In the genomic region with DNA sequence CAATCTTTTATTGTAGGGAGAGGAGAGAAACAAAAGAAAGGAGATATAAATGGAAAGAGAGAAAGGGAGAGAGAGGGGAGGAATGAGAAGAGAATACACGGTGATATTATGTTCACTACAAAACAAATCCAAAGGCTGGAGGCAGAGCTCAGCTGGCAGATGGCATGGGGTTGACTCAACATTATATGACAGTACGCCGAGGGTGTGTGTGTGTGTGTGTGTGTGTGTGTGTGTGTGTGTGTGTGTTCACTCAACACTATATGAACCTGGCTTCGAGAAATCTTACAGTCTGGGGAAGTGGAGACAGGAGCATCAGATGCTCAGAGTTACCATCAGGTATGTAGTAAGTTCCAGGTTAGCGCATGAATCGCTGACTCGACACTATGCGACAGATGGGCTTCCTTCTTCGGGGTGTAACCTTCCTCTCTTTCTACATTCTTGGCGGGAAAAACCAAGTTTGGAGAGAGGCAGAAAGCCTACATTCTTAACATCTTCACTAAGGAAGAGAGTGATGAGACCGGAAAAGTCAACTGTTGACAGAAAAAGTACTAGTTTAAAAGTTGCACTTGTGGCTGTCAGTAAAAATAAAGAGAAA, we compare ENCODE assay signal across 8 mouse cellular contexts. TPM values are rescaled to one million over a fixed set of nuclear protein-coding genes. Genes with fewer than 3 reads are reported as not detected.
DNase-seq lines count a peak whose midpoint lies in the region; ATAC-seq lines count a peak whose summit lies in the region.

No protein-coding gene starts in this region.

- no peaks in the 10 kb centered on the region for H3K36me3 ChIP-seq in limb, embryonic 12.5 days
- no peaks in the 10 kb centered on the region for H3K36me3 ChIP-seq in limb, embryonic 10.5 days
- H3K36me3 ChIP-seq in stomach, embryonic 14.5 days (ENCODE audit: control insufficient read depth, insufficient read depth, low read length) = no peaks in the 10 kb centered on the region

- H3K27ac ChIP-seq in limb, embryonic 12.5 days = no peak overlapping the region
- H3K27ac ChIP-seq in limb, embryonic 10.5 days = no peak overlapping the region
- no peak overlapping the region for H3K27ac ChIP-seq in stomach, embryonic 14.5 days (ENCODE audit: low read length)

- no peak for DNase-seq in frontal cortex, postnatal 14 days (ENCODE audit: low spot score in 2 of 2)
- no peak for DNase-seq in limb, embryonic 10.5 days (ENCODE audit: low spot score)
- peak; percentile 22 to 67 for DNase-seq in left cerebral cortex, postnatal 25 days (ENCODE audit: low spot score in 2 of 2)
- no peak for DNase-seq in spleen, adult 18-20 months
- no peak for DNase-seq in thymus, postnatal 25 days

- H3K9me3 ChIP-seq in limb, embryonic 12.5 days = no peaks in the 10 kb centered on the region
- H3K9me3 ChIP-seq in limb, embryonic 10.5 days (replicated peaks) = no peaks in the 10 kb centered on the region
- no peaks in the 10 kb centered on the region for H3K9me3 ChIP-seq in stomach, embryonic 14.5 days (ENCODE audit: control insufficient read depth, low read depth, low read length)

- peak overlapping the region; percentile 76 for H3K4me2 ChIP-seq in limb, embryonic 12.5 days
- H3K4me2 ChIP-seq in stomach, embryonic 14.5 days (replicated peaks; ENCODE audit: low read depth, low read length) = peak overlapping the region; percentile 61

- no peak overlapping the region for H3K9ac ChIP-seq in limb, embryonic 12.5 days (replicated peaks)
- H3K9ac ChIP-seq in stomach, embryonic 14.5 days (replicated peaks; ENCODE audit: low read depth, low read length) = no peak overlapping the region

- WGBS in limb, embryonic 12.5 days = 86% methylated on average over 11 of the region's 11 CpGs
- WGBS in limb, embryonic 10.5 days = 85% methylated on average over 11 of the region's 11 CpGs
- 84% methylated on average over 11 of the region's 11 CpGs for WGBS in stomach, embryonic 14.5 days

- peak; percentile 48 for ATAC-seq in frontal cortex, adult (ENCODE audit: low TSS enrichment)
- ATAC-seq in limb, embryonic 12.5 days (ENCODE audit: insufficient number of reproducible peaks, insufficient read depth, low FRiP score, low TSS enrichment, low read depth) = no peak
- no peak for ATAC-seq in stomach, embryonic 14.5 days (ENCODE audit: insufficient number of reproducible peaks, insufficient read depth, low FRiP score, low read depth)

- peaks cover 13% of the 10 kb centered on the region; the same call in 1 of the 2 replicates for H3K4me1 ChIP-seq in limb, embryonic 12.5 days (replicated peaks)
- H3K4me1 ChIP-seq in limb, embryonic 10.5 days = peaks cover 22% of the 10 kb centered on the region
- no peaks in the 10 kb centered on the region for H3K4me1 ChIP-seq in stomach, embryonic 14.5 days (ENCODE audit: control insufficient read depth, insufficient read depth, low read length)

- intact Hi-C loops in left cerebral cortex, postnatal 25 days (cut with DNase I) = no loop called here

- H3K4me3 ChIP-seq in limb, embryonic 12.5 days (replicated peaks) = 0 out of 2 replicates have a peak overlapping the region, but pooled peaks have one; percentile 44
- no peak overlapping the region for H3K4me3 ChIP-seq in limb, embryonic 10.5 days
- no peak overlapping the region; the same call in 1 of the 2 replicates for H3K4me3 ChIP-seq in stomach, embryonic 14.5 days (ENCODE audit: low read depth, low read length)

- H3K27me3 ChIP-seq in limb, embryonic 12.5 days = peaks cover 3% of the 10 kb centered on the region; the same call in 1 of the 2 replicates
- peaks cover 21% of the 10 kb centered on the region for H3K27me3 ChIP-seq in limb, embryonic 10.5 days (ENCODE audit: low read depth, poor library complexity, severe bottlenecking)
- H3K27me3 ChIP-seq in stomach, embryonic 14.5 days (ENCODE audit: control insufficient read depth, insufficient read depth, low read length) = no peaks in the 10 kb centered on the region

RNA-seq across cellular contexts. Expression of a gene that starts 0.5 kb away (rescaled TPM):
- polyA plus RNA-seq in limb, embryonic 12.5 days (2016; fragmentation: Nextera tagmentation; extraction: Ambion mirVana) = 2.5 and 2.7 TPM in 2 replicates
- polyA plus RNA-seq in limb, embryonic 10.5 days (2016; fragmentation: Nextera tagmentation; extraction: Ambion mirVana) = 0.59 and 0.95 TPM in 2 replicates
- total RNA-seq in left cerebral cortex, postnatal 25 days (2021) = 1 to 10 TPM; 2.1 to 2.5 TPM
- polyA plus RNA-seq in stomach, embryonic 14.5 days (2014; fragmentation: Nextera tagmentation; extraction: Ambion mirVana) = 1.5 and 2.1 TPM in 2 replicates

Comparison
In these comparisons a context has a peak if more than half of its experiments do, and no peak if none do; other contexts are left out.
1. DNase-seq: peak in left cerebral cortex, postnatal 25 days (2 of 2); none in frontal cortex, postnatal 14 days (0 of 2), limb, embryonic 10.5 days (single experiment), spleen, adult 18-20 months (0 of 2) and thymus, postnatal 25 days (single experiment).